Mouse (Mus musculus) erythroblast, embryonic 14.5 days (primary cell): ENCODE data around the gene Smg6.

Experiments
- GATA1 ChIP-seq: IDR thresholded peaks from 2 replicates; pipeline ENCODE4 v1.6.1; 2012; ENCODE audit warnings: low read length, inconsistent platforms, mixed read lengths
- TAL1 ChIP-seq: IDR thresholded peaks from 3 replicates; pipeline ENCODE4 v1.6.1; 2012; ENCODE audit warnings: low read length, inconsistent platforms, mixed read lengths

DNA sequence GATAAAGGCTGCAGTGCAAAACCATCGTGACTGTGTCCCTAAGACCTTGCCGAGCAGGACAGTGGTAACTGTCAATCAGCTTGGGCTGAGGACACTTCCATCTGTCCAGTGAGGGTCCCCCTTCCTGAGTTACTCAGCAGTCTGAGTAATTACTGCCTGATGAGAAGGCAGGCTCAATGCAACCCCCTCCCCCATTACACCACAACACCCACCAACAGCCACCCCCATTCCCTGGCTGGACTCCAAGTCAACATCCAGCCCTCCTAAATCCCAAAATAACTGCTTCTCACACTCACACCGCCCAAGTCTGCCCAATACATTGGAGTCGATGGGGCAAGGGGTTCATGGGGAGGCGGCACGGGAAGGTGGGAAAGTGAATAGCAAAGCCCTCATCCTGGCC is 266.2 kb downstream of the Smg6 start:
- TF ChIP-seq TAL1 (no peak), GATA1 (no peak)
